Mouse (Mus musculus) embryo, embryonic 11 days (tissue): ENCODE measurements at regions not wholly inside any gene's neighbourhood (a gene's known extent, or its start where the extent isn't known, plus 50 kb on each side); places are given as distances from the start of the nearest gene placed in this dataset.

Experiments
- DNase-seq: peaks from one replicate; pipeline ENCODE4 v3.0.0-alpha.2; 2015

GRCm38 (mm10) chr6:126588761-126589160 lies 53.5 kb upstream of the Kcna5 start:
- DNase-seq = no peak

GRCm38 (mm10) chr6:126587476-126587875 lies 52.3 kb upstream of the Kcna5 start:
- peak; percentile 51 for DNase-seq

GRCm38 (mm10) chr6:126585813-126586212 lies 50.6 kb upstream of the Kcna5 start:
- DNase-seq = no peak
